Mouse (Mus musculus): Measurements from ENCODE around the gene Brsk1. TPM values are rescaled to one million over a fixed set of nuclear protein-coding genes. Genes with fewer than 3 reads are reported as not detected.

Gene Brsk1
- 0.31 and 0.45 TPM in 2 replicates for polyA plus RNA-seq (2015; fragmentation: Nextera tagmentation; extraction: Ambion mirVana)

GRCm38 (mm10) chr7:4690387-4690786 lies at the start of gene Brsk1:
Gene Brsk1 (plus strand): TSS chr7:4690604.
- Histone ChIP-seq H3K9me3 (ENCODE audit: low read length) (no peaks in the 10 kb centered on the region), H3K4me1 (ENCODE audit: insufficient read depth, low read depth, low read length) (no peaks in the 10 kb centered on the region), H3K27me3 (replicated peaks; ENCODE audit: insufficient read depth, low read length) (no peaks in the 10 kb centered on the region), H3K4me2 (replicated peaks; ENCODE audit: low read depth, low read length) (peak within 1 kb of the TSS; percentile 99), H3K9ac (replicated peaks; ENCODE audit: low read depth) (peak within 1 kb of the TSS; percentile 55), H3K27ac (ENCODE audit: low read length) (0 out of 2 replicates have a peak within 1 kb of the TSS, but pooled peaks have one; percentile 20), H3K36me3 (ENCODE audit: insufficient read depth, low read length) (no peaks in the 10 kb centered on the region), H3K4me3 (ENCODE audit: low read depth, low read length) (peak within 1 kb of the TSS; percentile 57)
- WGBS: 0% methylated on average over 5 of the region's 18 CpGs
- peak; percentile 78 for DNase-seq (ENCODE audit: low spot score)
- ATAC-seq: peak; percentile 74
- TF ChIP-seq EP300 (IDR thresholded peaks at IDR 0.05) (no peak), CTCF (IDR thresholded peaks at IDR 0.05) (no peak)

- no peak for DNase-seq (ENCODE audit: low spot score)
- no peaks in the 10 kb centered on the region for H3K9me3 ChIP-seq (ENCODE audit: low read length)
- no peak for ATAC-seq
- no peak overlapping the region for H3K4me3 ChIP-seq (ENCODE audit: low read depth, low read length)
- no peak overlapping the region for H3K9ac ChIP-seq (replicated peaks; ENCODE audit: low read depth)
- TF ChIP-seq EP300 (IDR thresholded peaks at IDR 0.05) (no peak), CTCF (IDR thresholded peaks at IDR 0.05) (peak; percentile 19; the same call in 1 of the 2 replicates)
- WGBS: 86% methylated on average over 11 of the region's 11 CpGs
- H3K4me1 ChIP-seq (ENCODE audit: insufficient read depth, low read depth, low read length): no peaks in the 10 kb centered on the region
- no peaks in the 10 kb centered on the region for H3K27me3 ChIP-seq (replicated peaks; ENCODE audit: insufficient read depth, low read length)
- no peak overlapping the region for H3K27ac ChIP-seq (ENCODE audit: low read length)
- no peak overlapping the region for H3K4me2 ChIP-seq (replicated peaks; ENCODE audit: low read depth, low read length)
- peaks cover 57% of the 10 kb centered on the region; the same call in 1 of the 2 replicates for H3K36me3 ChIP-seq (ENCODE audit: insufficient read depth, low read length)
These were observed 49.2 kb upstream of the Brsk1 start for GRCm38 (mm10) chr7:4641155-4641554.

GRCm38 (mm10) chr7:4641956-4642355 lies 48.4 kb upstream of the Brsk1 start:
- Histone ChIP-seq H3K4me3 (ENCODE audit: low read depth, low read length) (no peak overlapping the region), H3K4me2 (replicated peaks; ENCODE audit: low read depth, low read length) (no peak overlapping the region), H3K9ac (replicated peaks; ENCODE audit: low read depth) (no peak overlapping the region), H3K4me1 (ENCODE audit: insufficient read depth, low read depth, low read length) (no peaks in the 10 kb centered on the region), H3K27me3 (replicated peaks; ENCODE audit: insufficient read depth, low read length) (no peaks in the 10 kb centered on the region), H3K9me3 (ENCODE audit: low read length) (no peaks in the 10 kb centered on the region), H3K36me3 (ENCODE audit: insufficient read depth, low read length) (peaks cover 58% of the 10 kb centered on the region; the same call in 1 of the 2 replicates), H3K27ac (ENCODE audit: low read length) (no peak overlapping the region)
- ATAC-seq (no peak), DNase-seq (ENCODE audit: low spot score) (no peak)
- WGBS: 88% methylated on average over 7 of the region's 7 CpGs
- TF ChIP-seq CTCF (IDR thresholded peaks at IDR 0.05) (no peak), EP300 (IDR thresholded peaks at IDR 0.05) (no peak)

GRCm38 (mm10) chr7:4643225-4643624 lies 47.2 kb upstream of the Brsk1 start:
- ATAC-seq (no peak), DNase-seq (ENCODE audit: low spot score) (no peak)
- Histone ChIP-seq H3K4me1 (ENCODE audit: insufficient read depth, low read depth, low read length) (no peaks in the 10 kb centered on the region), H3K27ac (ENCODE audit: low read length) (no peak overlapping the region), H3K9me3 (ENCODE audit: low read length) (no peaks in the 10 kb centered on the region), H3K4me2 (replicated peaks; ENCODE audit: low read depth, low read length) (no peak overlapping the region), H3K9ac (replicated peaks; ENCODE audit: low read depth) (no peak overlapping the region), H3K27me3 (replicated peaks; ENCODE audit: insufficient read depth, low read length) (no peaks in the 10 kb centered on the region), H3K36me3 (ENCODE audit: insufficient read depth, low read length) (peaks cover 58% of the 10 kb centered on the region; the same call in 1 of the 2 replicates), H3K4me3 (ENCODE audit: low read depth, low read length) (no peak overlapping the region)
- TF ChIP-seq CTCF (IDR thresholded peaks at IDR 0.05) (no peak), EP300 (IDR thresholded peaks at IDR 0.05) (no peak)
- 89% methylated on average over 6 of the region's 6 CpGs for WGBS

GRCm38 (mm10) chr7:4646806-4647205 lies 43.6 kb upstream of the Brsk1 start:
- TF ChIP-seq CTCF (IDR thresholded peaks at IDR 0.05): no peak
- no peak for TF ChIP-seq EP300 (IDR thresholded peaks at IDR 0.05)
- no peaks in the 10 kb centered on the region for H3K27me3 ChIP-seq (replicated peaks; ENCODE audit: insufficient read depth, low read length)
- ATAC-seq (no peak), DNase-seq (ENCODE audit: low spot score) (no peak)
- H3K4me3 ChIP-seq (ENCODE audit: low read depth, low read length): no peak overlapping the region
- 84% methylated on average over 3 of the region's 3 CpGs for WGBS
- H3K9ac ChIP-seq (replicated peaks; ENCODE audit: low read depth): no peak overlapping the region
- H3K27ac ChIP-seq (ENCODE audit: low read length): no peak overlapping the region
- no peak overlapping the region for H3K4me2 ChIP-seq (replicated peaks; ENCODE audit: low read depth, low read length)
- no peaks in the 10 kb centered on the region for H3K9me3 ChIP-seq (ENCODE audit: low read length)
- no peaks in the 10 kb centered on the region for H3K4me1 ChIP-seq (ENCODE audit: insufficient read depth, low read depth, low read length)
- H3K36me3 ChIP-seq (ENCODE audit: insufficient read depth, low read length): peaks cover 34% of the 10 kb centered on the region; the same call in 1 of the 2 replicates

- H3K36me3 ChIP-seq (ENCODE audit: insufficient read depth, low read length): peaks cover 30% of the 10 kb centered on the region; the same call in 1 of the 2 replicates
- H3K9me3 ChIP-seq (ENCODE audit: low read length): no peaks in the 10 kb centered on the region
- TF ChIP-seq EP300 (IDR thresholded peaks at IDR 0.05) (no peak), CTCF (IDR thresholded peaks at IDR 0.05) (no peak)
- no peak overlapping the region for H3K9ac ChIP-seq (replicated peaks; ENCODE audit: low read depth)
- no peak overlapping the region for H3K4me2 ChIP-seq (replicated peaks; ENCODE audit: low read depth, low read length)
- WGBS: 26% methylated on average over 6 of the region's 6 CpGs
- H3K27ac ChIP-seq (ENCODE audit: low read length): no peak overlapping the region
- no peaks in the 10 kb centered on the region for H3K27me3 ChIP-seq (replicated peaks; ENCODE audit: insufficient read depth, low read length)
- ATAC-seq (peak; percentile 85), DNase-seq (ENCODE audit: low spot score) (peak; percentile 49)
- H3K4me3 ChIP-seq (ENCODE audit: low read depth, low read length): no peak overlapping the region
- H3K4me1 ChIP-seq (ENCODE audit: insufficient read depth, low read depth, low read length): peaks cover under 1% of the 10 kb centered on the region; the same call in 1 of the 2 replicates
These were observed 43.1 kb upstream of the Brsk1 start for GRCm38 (mm10) chr7:4647291-4647690.

All from lung, postnatal 0 days (tissue).